Mouse (Mus musculus) ZHBTc4 (cell line): ENCODE results near the gene Krt27.
A peak's percentile ranks its signal among the peaks of the same experiment; 100 is the strongest.

Source experiments
- DNase-seq: peaks from one replicate; pipeline ENCODE4 v3.0.0-alpha.2; 2011; ENCODE audit warnings: low read depth, low spot score

The Krt27 gene

GRCm38 (mm10) chr11:99351004-99351403 lies at the start of gene Krt27:
TSS of gene Krt27 (minus strand) at chr11:99351104.
- no peak for DNase-seq

DNA sequence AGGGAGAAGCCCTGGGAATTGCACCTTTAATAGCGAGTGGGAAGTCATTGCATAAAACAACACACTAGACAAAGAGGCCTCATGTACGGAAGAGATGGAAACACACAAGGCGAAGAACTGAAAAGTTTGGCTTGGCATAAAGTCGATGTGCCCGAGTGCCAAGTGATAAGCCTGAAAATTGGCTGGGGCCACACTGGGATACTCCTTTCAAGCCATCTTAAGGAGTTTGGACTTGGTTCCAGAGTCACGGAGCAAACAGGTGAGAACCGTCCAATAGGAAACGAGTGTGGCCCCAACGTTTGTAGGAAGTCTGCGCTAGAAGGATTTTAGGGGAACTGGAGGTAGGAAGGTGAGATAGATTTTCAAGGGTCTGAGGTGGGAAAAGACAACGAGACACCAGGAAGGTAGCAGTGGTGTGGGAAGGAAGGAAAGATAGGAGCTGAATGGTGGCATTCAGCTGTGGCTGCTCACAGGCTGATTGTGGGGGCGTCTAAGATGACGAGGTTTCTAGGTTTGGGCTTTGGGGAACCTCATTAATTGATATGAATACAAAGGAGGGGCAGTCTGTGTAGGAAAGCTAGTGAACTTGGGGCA lies 49.1 kb upstream of the Krt27 start:
- no peak for DNase-seq

DNA sequence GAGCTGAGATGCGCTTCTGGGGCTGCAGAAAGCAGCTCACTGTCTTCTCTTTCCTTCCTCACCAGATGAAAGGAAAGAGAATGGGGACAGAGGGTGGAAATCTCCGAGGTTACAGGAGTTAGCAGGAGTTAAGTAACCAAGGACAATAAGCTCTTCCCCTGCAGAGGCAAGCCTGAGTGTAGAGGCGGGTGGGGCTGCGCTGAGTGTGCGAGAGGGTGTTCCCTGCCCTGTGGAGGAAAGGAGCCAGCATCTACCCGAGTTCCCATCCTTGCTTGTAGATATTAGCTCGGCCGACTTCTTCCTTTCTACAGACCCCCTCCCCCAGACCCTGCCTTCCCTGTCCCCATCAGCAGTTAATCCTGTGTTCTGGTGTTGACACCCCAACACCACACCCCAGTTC lies 47.9 kb upstream of the Krt27 start:
- no peak for DNase-seq

- DNase-seq: no peak
These were observed 47.2 kb upstream of the Krt27 start for GRCm38 (mm10) chr11:99398084-99398483.

DNA sequence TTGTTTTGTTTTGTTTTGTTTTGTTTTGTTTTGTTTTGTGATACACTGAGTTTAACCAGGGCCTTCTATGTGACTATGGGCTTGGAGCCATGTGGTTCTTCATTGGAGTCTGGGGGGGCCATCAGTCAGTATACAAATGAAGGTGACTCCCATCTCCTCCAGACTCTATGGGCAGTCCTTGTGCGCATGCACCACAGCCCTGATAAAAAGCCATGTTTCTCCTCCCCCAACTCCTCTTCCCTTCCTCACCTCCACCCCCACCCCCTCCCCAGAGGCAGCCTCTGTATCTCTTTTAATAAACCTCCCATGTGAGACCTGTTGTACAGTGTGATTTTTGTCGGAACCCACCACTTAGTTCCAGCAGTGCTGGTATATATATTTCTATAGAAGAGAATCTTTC lies 45.8 kb upstream of the Krt27 start:
- DNase-seq: no peak

DNA sequence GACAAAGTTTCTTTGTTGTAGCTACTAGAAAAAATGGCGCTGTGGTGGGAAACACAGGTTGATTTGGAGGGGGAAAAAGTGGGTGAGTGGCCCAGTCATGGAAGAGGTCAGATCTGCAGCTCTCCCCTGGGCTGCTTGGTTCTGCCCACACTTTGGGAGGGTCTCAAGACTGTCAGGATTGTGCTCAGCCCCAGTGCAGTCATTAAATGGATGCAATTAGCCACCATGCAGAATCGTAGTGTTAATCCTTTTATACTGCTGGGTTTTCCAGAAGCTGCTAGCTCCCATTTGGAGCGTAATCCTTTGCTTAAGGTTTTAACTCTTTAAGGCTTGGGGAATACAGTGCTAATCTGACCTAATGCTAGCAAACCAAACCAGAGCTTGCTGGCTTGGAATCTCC lies 45.1 kb upstream of the Krt27 start:
- DNase-seq: no peak

DNA sequence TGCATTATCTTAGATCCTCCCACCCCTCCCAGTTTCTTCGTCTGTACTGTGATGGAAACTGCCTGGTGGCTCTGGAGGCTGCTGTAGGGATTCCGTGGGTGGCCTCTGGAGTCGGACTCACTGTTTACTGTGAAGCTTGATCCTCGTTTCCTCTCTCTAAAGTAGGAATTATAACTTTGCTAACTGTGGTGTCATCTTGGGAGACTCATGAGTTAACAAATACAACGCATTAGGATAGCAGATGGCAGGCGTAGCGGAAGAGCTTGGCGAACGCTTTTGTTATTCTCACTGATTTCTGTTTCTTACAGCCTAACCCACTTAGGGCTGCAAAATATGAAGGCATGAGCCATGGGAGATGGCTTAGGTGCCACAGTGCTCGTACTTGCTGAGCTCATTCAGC lies 41.6 kb upstream of the Krt27 start:
- no peak for DNase-seq

GRCm38 (mm10) chr11:99391375-99391774 lies 40.5 kb upstream of the Krt27 start:
- DNase-seq: no peak

- no peak for DNase-seq
These were observed 40.0 kb upstream of the Krt27 start for GRCm38 (mm10) chr11:99390866-99391265.

- peak; percentile 31 for DNase-seq
These were observed 38.4 kb upstream of the Krt27 start, which contains the start of gene Krt10 for GRCm38 (mm10) chr11:99389264-99389663. TSS of gene Krt10 (minus strand) at chr11:99389364.

DNA sequence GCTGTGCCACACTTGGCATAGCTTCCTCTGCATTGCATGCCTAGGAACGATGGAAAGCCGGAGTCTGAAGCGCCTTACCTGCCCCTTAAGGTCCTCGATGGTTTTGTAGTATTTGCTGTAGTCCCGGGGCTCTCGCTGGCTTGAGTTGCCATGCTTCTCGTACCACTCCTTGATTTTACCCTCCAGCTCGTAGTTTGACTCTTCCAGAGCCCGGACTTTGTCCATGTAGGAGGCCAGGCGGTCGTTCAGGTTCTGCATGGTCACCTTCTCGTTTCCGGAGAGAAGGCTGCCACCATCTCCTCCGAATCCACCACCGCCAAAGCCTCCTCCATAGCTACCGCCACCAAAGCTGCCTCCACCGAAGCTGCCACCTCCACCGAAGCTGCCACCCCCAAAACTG lies 37.8 kb upstream of the Krt27 start:
- no peak for DNase-seq

DNA sequence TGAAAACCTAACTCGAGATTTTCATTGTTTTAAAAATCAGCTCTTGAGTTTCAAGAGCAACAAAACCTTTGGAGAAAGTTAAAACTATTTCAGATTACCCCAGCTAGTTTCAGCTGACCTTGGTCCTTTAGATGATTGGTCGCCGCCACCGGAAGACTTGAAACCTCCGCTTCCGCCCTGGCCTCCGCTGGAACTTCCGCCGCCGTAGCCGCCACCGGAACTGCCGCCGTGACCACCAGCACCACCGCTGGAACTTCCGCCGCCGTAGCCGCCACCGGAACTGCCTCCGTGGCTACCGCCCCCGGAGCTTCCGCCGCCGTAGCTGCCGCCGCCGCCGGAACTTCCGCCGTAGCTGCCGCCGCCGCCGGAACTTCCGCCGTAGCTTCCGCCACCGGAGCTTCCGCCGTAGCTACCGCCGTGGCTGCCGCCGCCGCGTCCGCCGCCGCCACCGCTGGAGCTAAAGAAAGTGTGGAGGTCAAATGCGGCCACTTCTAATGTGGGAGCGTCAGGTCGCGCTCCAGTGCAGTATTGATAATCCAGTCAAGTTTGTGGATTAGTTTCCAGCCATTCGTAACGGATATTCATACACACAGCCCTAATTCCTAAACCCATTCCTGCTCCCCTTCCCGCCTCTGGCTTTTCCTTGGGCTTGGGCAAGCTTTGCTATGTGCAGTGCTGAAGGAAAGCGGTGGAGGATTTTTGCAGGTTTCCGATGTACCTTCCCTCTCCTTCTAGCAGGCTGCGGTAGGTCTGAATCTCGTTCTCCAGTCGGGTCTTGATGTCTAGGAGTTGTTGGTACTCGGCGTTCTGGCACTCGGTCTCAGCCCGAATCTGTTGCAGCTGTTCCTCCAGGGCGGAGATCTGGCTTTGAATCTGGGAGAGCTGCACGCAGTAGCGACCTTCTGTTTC lies 35.2 kb upstream of the Krt27 start:
- DNase-seq: peak; percentile 91

GRCm38 (mm10) chr11:99379568-99379967 lies 28.7 kb upstream of the Krt27 start:
- peak; percentile 84 for DNase-seq

DNA sequence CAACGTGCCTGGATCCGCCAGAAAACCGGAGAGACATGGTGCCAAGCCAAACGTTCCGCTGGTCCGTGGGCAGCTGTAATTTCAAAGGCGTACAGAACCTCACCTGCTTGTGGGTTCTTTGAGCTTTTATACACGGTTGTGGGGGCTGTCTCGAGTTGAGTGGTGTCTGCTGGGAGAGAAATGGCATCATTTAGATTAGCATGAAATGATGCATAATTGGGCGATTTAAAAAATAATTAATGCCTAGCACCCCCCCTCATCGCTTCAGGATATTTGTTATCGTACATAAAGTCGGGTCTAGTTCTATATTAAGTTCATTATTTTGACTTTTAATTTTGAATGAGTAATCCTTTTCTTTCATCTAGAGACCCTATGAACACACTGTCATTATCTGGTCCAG lies 23.9 kb upstream of the Krt27 start, which contains the start of gene Krt28:
Gene Krt28 (minus strand): TSS at position 101 of the 400 bp plus-strand sequence.
- no peak for DNase-seq

- no peak for DNase-seq
These were observed 19.0 kb upstream of the Krt27 start for GRCm38 (mm10) chr11:99369853-99370451.

DNA sequence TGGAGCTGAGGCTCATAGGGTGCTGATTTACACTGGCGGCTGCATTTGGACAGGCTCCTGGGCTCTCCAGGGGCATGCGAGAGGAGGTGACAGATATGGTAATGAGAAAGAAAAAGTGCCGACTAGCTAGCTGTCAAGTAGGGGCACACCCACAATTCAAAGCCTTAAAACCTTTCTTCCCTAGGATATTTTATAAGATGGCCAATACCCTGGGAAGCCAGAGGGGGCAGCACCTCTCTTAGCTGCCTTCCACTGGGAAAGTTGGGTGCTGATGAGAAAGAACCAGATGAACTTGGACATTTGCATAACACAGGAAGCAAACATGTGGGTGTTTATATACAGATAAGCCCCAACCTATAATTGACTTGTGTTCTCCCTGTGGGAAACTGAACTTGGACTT lies 18.3 kb upstream of the Krt27 start:
- DNase-seq: peak; percentile 84

- peak; percentile 61 for DNase-seq
These were observed 15.9 kb upstream of the Krt27 start for GRCm38 (mm10) chr11:99366791-99367190.

DNA sequence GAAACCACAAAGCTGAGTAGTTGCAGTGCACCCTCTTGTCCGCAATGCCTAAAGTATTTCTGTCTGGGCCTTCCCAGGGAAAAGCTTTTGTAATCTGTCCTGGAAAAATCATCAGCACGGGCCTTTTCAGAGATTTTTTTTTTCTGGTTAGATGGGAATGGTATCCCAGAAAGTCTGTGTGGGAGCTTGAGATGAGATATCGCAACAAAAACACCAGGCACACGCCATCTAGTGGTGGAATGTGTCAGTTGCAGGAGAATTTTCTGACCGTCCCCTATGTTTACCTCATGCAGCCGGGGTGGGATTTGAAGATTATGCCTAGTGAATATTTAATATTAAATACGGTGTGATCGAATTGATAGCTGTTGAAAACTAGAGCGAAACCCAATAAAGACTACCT lies 13.5 kb upstream of the Krt27 start:
- peak; percentile 74 for DNase-seq

GRCm38 (mm10) chr11:99361423-99361822 lies 10.5 kb upstream of the Krt27 start:
- no peak for DNase-seq

DNA sequence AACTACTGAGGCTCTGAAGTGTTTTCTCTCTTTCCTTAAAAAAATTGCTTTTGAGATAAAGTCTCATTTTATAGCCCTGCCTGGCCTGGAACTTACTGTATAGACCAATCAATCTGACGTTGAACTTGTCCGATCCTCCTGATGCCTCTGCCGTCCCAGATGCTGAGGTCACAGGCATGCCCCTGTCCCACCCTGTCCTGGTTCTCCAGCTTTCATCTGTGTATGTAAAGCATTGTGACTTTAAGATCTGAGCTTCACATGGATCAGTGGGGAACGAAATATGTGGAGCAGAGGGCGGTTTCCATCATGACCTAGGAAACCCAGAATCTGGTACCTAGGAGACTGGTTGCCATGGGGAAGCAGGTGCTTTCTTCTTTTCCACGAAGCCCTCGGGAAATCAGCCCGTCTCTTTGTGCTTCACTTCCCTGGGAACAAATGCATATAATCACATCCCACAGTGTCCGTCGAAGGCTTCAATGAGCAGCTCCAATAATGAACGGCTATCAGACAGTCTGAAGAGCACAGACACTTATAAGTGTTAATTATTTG lies 11.5 kb downstream of the Krt27 start:
- DNase-seq: no peak

GRCm38 (mm10) chr11:99337866-99338265 lies 13.0 kb downstream of the Krt27 start, which contains the start of gene Krt26:
TSS of gene Krt26 (minus strand) at chr11:99337966.
- DNase-seq: no peak

DNA sequence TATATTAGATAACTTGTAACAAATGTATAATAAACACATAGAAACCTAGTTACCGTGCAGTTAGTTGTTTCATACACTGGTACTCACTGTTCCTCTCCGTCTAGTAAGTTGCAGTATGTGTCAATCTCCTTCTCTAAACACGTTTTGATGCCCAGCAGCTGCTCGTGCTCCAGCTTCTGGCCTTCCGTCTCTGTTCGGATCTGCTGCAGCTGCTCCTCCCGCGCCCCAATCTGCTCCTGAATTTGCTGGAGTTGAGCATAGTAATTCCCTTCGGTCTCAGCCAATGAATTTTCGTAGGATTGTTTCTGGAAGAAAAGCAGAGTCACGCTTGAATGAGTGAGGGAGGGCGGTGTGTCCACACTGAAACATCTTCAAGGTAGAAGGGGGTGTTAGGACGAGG lies 17.5 kb downstream of the Krt27 start:
- no peak for DNase-seq
